In genomic region chr6:38160102-38160501, GRCm38 (mm10) we compare ENCODE assay signal across 9 mouse cellular contexts. TPM values are rescaled to one million over a fixed set of nuclear protein-coding genes. Genes with fewer than 3 reads are reported as not detected.
DNase-seq lines count a peak whose midpoint lies in the region; ATAC-seq and TF ChIP-seq lines count a peak whose summit lies in the region.
"Had no signal": no experiment of that assay in that cellular context is flagged by ENCODE, and none has a peak within 500 bp of the region (broad histone marks: within the 10 kb centered on the region; RNA-seq: fewer than 3 reads in every experiment).

No protein-coding gene starts in this region.

- H3K27me3 ChIP-seq in MEL (ENCODE audit: control insufficient read depth in 1 of 2, insufficient read depth in 2 of 2, low read length in 2 of 2), result no peaks in the 10 kb centered on the region
- H3K27me3 ChIP-seq in forebrain, embryonic 15.5 days, result no peaks in the 10 kb centered on the region
- no peaks in the 10 kb centered on the region for H3K27me3 ChIP-seq in hindbrain, embryonic 12.5 days
- no peaks in the 10 kb centered on the region for H3K27me3 ChIP-seq in lung, postnatal 0 days (replicated peaks; ENCODE audit: insufficient read depth, low read length)

- peak overlapping the region in 1 of 2 experiments; percentile 12; a peak in 1 of 4 replicates for H3K4me3 ChIP-seq in MEL (ENCODE audit: control insufficient read depth in 1 of 2, insufficient read depth in 1 of 2, low read depth in 2 of 2, low read length in 2 of 2)
- H3K4me3 ChIP-seq in forebrain, embryonic 15.5 days, result no peak overlapping the region
- H3K4me3 ChIP-seq in hindbrain, embryonic 12.5 days, result no peak overlapping the region
- no peak overlapping the region for H3K4me3 ChIP-seq in lung, postnatal 0 days (ENCODE audit: low read depth, low read length)
- H3K4me3 ChIP-seq: megakaryocyte, embryonic 14.5 days had no signal

- TF ChIP-seq POLR2A in MEL (IDR thresholded peaks at IDR 0.05; ENCODE audit: control insufficient read depth in 1 of 2, insufficient read depth in 1 of 2, low read depth in 1 of 2, low read length in 2 of 2, poor library complexity in 1 of 2), result no peak

- no peaks in the 10 kb centered on the region for H3K79me2 ChIP-seq in MEL (ENCODE audit: control insufficient read depth, insufficient read depth, low read length, poor library complexity)

- ATAC-seq in forebrain, embryonic 15.5 days (replicated peaks), result peak; percentile 63
- ATAC-seq in hindbrain, embryonic 12.5 days (ENCODE audit: low FRiP score), result peak; percentile 66
- ATAC-seq in lung, postnatal 0 days, result peak; percentile 65

- H3K4me2 ChIP-seq in forebrain, embryonic 15.5 days (replicated peaks), result no peak overlapping the region
- H3K4me2 ChIP-seq in hindbrain, embryonic 12.5 days (replicated peaks), result no peak overlapping the region
- H3K4me2 ChIP-seq in lung, postnatal 0 days (replicated peaks; ENCODE audit: low read depth, low read length), result no peak overlapping the region

- H3K36me3 ChIP-seq in MEL (ENCODE audit: control insufficient read depth in 1 of 2, insufficient read depth in 2 of 2, low read length in 2 of 2), result no peaks in the 10 kb centered on the region
- H3K36me3 ChIP-seq in forebrain, embryonic 15.5 days, result peaks cover 21% of the 10 kb centered on the region; the same call in 1 of the 2 replicates
- peaks cover 35% of the 10 kb centered on the region for H3K36me3 ChIP-seq in hindbrain, embryonic 12.5 days
- peaks cover 3% of the 10 kb centered on the region; the same call in 1 of the 2 replicates for H3K36me3 ChIP-seq in lung, postnatal 0 days (ENCODE audit: insufficient read depth, low read length)

- TF ChIP-seq EP300 in MEL (IDR thresholded peaks at IDR 0.05; ENCODE audit: low read depth in 1 of 2, low read length in 2 of 2), result no peak
- TF ChIP-seq EP300 in lung, postnatal 0 days (IDR thresholded peaks at IDR 0.05), result no peak

- no peaks in the 10 kb centered on the region for H3K9me3 ChIP-seq in MEL (replicated peaks; ENCODE audit: insufficient read depth, low read length)
- H3K9me3 ChIP-seq in forebrain, embryonic 15.5 days, result no peaks in the 10 kb centered on the region
- H3K9me3 ChIP-seq in hindbrain, embryonic 12.5 days (replicated peaks), result no peaks in the 10 kb centered on the region
- no peaks in the 10 kb centered on the region for H3K9me3 ChIP-seq in lung, postnatal 0 days (ENCODE audit: low read length)

- DNase-seq in MEL (ENCODE audit: low read depth, low spot score), result peak; percentile 87
- peak; percentile 69 for DNase-seq in c-Kit-positive CD71-positive TER-119-positive erythroid progenitor cells, embryonic 14.5 days (ENCODE audit: low spot score)
- peak; percentile 99 for DNase-seq in layer of hippocampus, adult 9-10 months (ENCODE audit: low spot score)
- DNase-seq in lung, postnatal 0 days (ENCODE audit: low spot score), result peak; percentile 92
- peak; percentile 96 for DNase-seq in retina, embryonic 14.5 days (ENCODE audit: low spot score)
- peak; percentile 71 for DNase-seq in thymus, postnatal 25 days

- TF ChIP-seq RAD21 in MEL (IDR thresholded peaks at IDR 0.05; ENCODE audit: low read depth, low read length), result peak; percentile 86

- TF ChIP-seq CTCF in MEL (IDR thresholded peaks at IDR 0.05 in 2 of 3, conservative IDR thresholded peaks at IDR 0.05 in 1 of 3; ENCODE audit: control insufficient read depth in 1 of 3, insufficient read depth in 1 of 3, low read depth in 2 of 3, low read length in 3 of 3, poor library complexity in 1 of 3, severe bottlenecking in 1 of 3), result peak; percentile 44 to 91 (median 91)
- peak; percentile 96 for TF ChIP-seq CTCF in lung, postnatal 0 days (IDR thresholded peaks at IDR 0.05)

- 0 out of 2 replicates have a peak overlapping the region, but pooled peaks have one; percentile 0 for H3K27ac ChIP-seq in MEL (ENCODE audit: control insufficient read depth, low read depth, low read length)
- H3K27ac ChIP-seq in forebrain, embryonic 15.5 days (replicated peaks), result peak overlapping the region; percentile 76
- H3K27ac ChIP-seq in hindbrain, embryonic 12.5 days, result peak overlapping the region; percentile 66
- H3K27ac ChIP-seq in lung, postnatal 0 days (ENCODE audit: low read length), result no peak overlapping the region

- peak overlapping the region; percentile 37; the same call in 1 of the 2 replicates for H3K9ac ChIP-seq in MEL (ENCODE audit: control insufficient read depth, low read depth, low read length, poor library complexity, severe bottlenecking)
- H3K9ac ChIP-seq in forebrain, embryonic 15.5 days (replicated peaks), result no peak overlapping the region
- no peak overlapping the region; the same call in 1 of the 2 replicates for H3K9ac ChIP-seq in hindbrain, embryonic 12.5 days
- no peak overlapping the region for H3K9ac ChIP-seq in lung, postnatal 0 days (replicated peaks; ENCODE audit: low read depth)

- 12% methylated on average over 3 of the region's 3 CpGs for WGBS in forebrain, embryonic 15.5 days
- 16% methylated on average over 3 of the region's 3 CpGs for WGBS in hindbrain, embryonic 12.5 days
- 3% methylated on average over 3 of the region's 3 CpGs for WGBS in lung, postnatal 0 days

- peaks cover 0 to 2% of the 10 kb centered on the region in 2 experiments; a peak in 1 of 4 replicates for H3K4me1 ChIP-seq in MEL (ENCODE audit: control insufficient read depth in 1 of 2, insufficient read depth in 2 of 2, low read length in 2 of 2)
- peaks cover 4% of the 10 kb centered on the region; the same call in 1 of the 2 replicates for H3K4me1 ChIP-seq in forebrain, embryonic 15.5 days
- peaks cover 43% of the 10 kb centered on the region for H3K4me1 ChIP-seq in hindbrain, embryonic 12.5 days
- no peaks in the 10 kb centered on the region for H3K4me1 ChIP-seq in lung, postnatal 0 days (ENCODE audit: insufficient read depth, low read depth, low read length)

TF ChIP-seq in MEL, 35 proteins besides CTCF, POLR2A, EP300 and RAD21:
- no peak for TF ChIP-seq USF2 (IDR thresholded peaks at IDR 0.05; ENCODE audit: borderline replicate concordance in 1 of 2, insufficient read depth in 1 of 2, low read depth in 1 of 2, low read length in 2 of 2)
- TF ChIP-seq GATA1 (IDR thresholded peaks at IDR 0.05; ENCODE audit: low read depth, low read length), result no peak
- TF ChIP-seq ZMIZ1 (IDR thresholded peaks at IDR 0.05; ENCODE audit: low read depth, low read length), result no peak
- peak; percentile 76 for TF ChIP-seq ZC3H11A (IDR thresholded peaks at IDR 0.05; ENCODE audit: low read depth, low read length)
- TF ChIP-seq SMC3 (IDR thresholded peaks at IDR 0.05; ENCODE audit: low read depth, low read length), result peak; percentile 91
- peak; percentile 87 for TF ChIP-seq SIN3A (IDR thresholded peaks at IDR 0.05; ENCODE audit: low read length)
- no peak for TF ChIP-seq POLR2AphosphoS2 (IDR thresholded peaks at IDR 0.05; ENCODE audit: low read length)
- no peak for TF ChIP-seq USF1 (IDR thresholded peaks at IDR 0.05; ENCODE audit: low read depth, low read length)

RNA-seq across cellular contexts. Expression of gene Atp6v0a4, which starts 35.7 kb away (rescaled TPM):
- total RNA-seq in MEL (2012; rRNA removed), result 0.12 and 0.16 TPM in 2 replicates
- not detected for polyA plus RNA-seq in MEL (2012; ENCODE audit: insufficient read depth in 1 of 2, insufficient read length in 2 of 2, low read depth in 1 of 2, low replicate concordance in 2 of 2, missing spikeins in 1 of 2)
- 0.19 and 0.38 TPM in 2 replicates for polyA plus RNA-seq in forebrain, embryonic 15.5 days (2015; fragmentation: Nextera tagmentation; extraction: Ambion mirVana)
- polyA plus RNA-seq in hindbrain, embryonic 12.5 days (2016; fragmentation: Nextera tagmentation; extraction: Ambion mirVana), result 0.10 TPM in 1 of 2 replicates, not detected in the other
- 16.0 and 20.0 TPM in 2 replicates for polyA plus RNA-seq in lung, postnatal 0 days (2015; fragmentation: Nextera tagmentation; extraction: Ambion mirVana)

RNA-seq across cellular contexts. Expression of gene Tmem213, which starts 51.0 kb away (rescaled TPM):
- not detected in 2 replicates for total RNA-seq in MEL (2012; rRNA removed)
- not detected for polyA plus RNA-seq in MEL (2012; ENCODE audit: insufficient read depth in 1 of 2, insufficient read length in 2 of 2, low read depth in 1 of 2, low replicate concordance in 2 of 2, missing spikeins in 1 of 2)
- polyA plus RNA-seq in forebrain, embryonic 15.5 days (2015; fragmentation: Nextera tagmentation; extraction: Ambion mirVana), result not detected in 2 replicates
- polyA plus RNA-seq in hindbrain, embryonic 12.5 days (2016; fragmentation: Nextera tagmentation; extraction: Ambion mirVana), result not detected in 2 replicates
- polyA plus RNA-seq in lung, postnatal 0 days (2015; fragmentation: Nextera tagmentation; extraction: Ambion mirVana), result 66.6 and 99.1 TPM in 2 replicates

Comparison
In these comparisons a context has a peak if more than half of its experiments do, and no peak if none do; other contexts are left out.
1. RNA of gene Atp6v0a4, which starts 35.7 kb away (polyA plus RNA-seq): 16.0 to 20.0 TPM in lung, postnatal 0 days; 0.19 to 0.38 TPM in forebrain, embryonic 15.5 days, 0.10 TPM in hindbrain, embryonic 12.5 days and not detected in MEL; every median in the first group is over 10 times any median in the second.
2. RNA of gene Tmem213, which starts 51.0 kb away (polyA plus RNA-seq): 66.6 to 99.1 TPM in lung, postnatal 0 days; not detected in MEL, not detected in forebrain, embryonic 15.5 days and not detected in hindbrain, embryonic 12.5 days; every median in the first group is over 10 times any median in the second.
3. Peak in every context shown above with its lines, with median percentiles within 50 percentile points of each other: DNase-seq and ATAC-seq.